Mouse (Mus musculus) lung, postnatal 0 days (tissue): ENCODE data around the gene Gadl1.

Experiments used
- CTCF ChIP-seq: IDR thresholded peaks from 2 replicates; pipeline ENCODE4 v1.5.1; 2016; ENCODE audit warnings: antibody characterized with exemption, mild to moderate bottlenecking
- EP300 ChIP-seq: IDR thresholded peaks from 2 replicates; pipeline ENCODE4 v1.6.1; 2016; ENCODE audit warnings: antibody characterized with exemption, mild to moderate bottlenecking, control low read depth

DNA sequence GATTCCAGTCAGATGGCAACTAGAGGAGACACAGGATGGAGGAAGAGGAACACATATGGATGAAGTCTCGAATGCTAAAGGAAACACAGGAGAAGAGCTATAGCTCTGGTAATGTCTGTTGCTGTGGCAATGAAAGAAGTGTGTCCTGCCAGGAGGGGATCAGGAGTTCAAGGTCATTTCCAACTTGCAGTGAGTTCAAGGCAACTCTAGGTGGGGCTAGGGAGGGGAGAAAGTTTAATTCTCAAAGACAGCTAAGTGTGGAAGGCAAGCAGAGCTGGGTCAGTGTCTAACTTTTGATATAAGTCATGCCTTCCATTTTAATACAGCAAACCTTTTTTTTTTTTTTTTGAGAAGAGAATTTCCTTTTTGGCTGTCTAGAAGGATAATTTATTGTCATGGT is 140.7 kb downstream of the Gadl1 start:
- TF ChIP-seq CTCF (no peak; the same call in 1 of the 2 replicates), EP300 (no peak)
